Mouse (Mus musculus) forebrain, embryonic 13.5 days (tissue): ENCODE measurements at regions not wholly inside any gene's neighbourhood (a gene's known extent, or its start where the extent isn't known, plus 50 kb on each side); places are given as distances from the start of the nearest gene placed in this dataset.

ENCODE experiments used
- ATAC-seq: fragments of 200-750 bp; cut with Nextera tagmentation; 2 replicates; pipeline ENCODE4 v1.8.0; 2017
- H3K27ac ChIP-seq: fragments of 300-500 bp; sonication (generic); 2 replicates; pipeline ENCODE4 v1.5.1; 2015; ENCODE audit warnings: inconsistent platforms, mild to moderate bottlenecking, moderate library complexity
- H3K27me3 ChIP-seq: fragments of 300-500 bp; sonication (generic); 2 replicates; pipeline ENCODE4 v1.6.1; 2015; ENCODE audit warnings: mild to moderate bottlenecking, inconsistent platforms
- H3K36me3 ChIP-seq: fragments of 300-500 bp; sonication (generic); 2 replicates; pipeline ENCODE4 v1.6.1; 2015; ENCODE audit warnings: mild to moderate bottlenecking, inconsistent platforms; ENCODE audit not compliant: poor library complexity, severe bottlenecking
- H3K4me1 ChIP-seq: fragments of 300-500 bp; sonication (generic); 2 replicates; pipeline ENCODE4 v1.6.1; 2015; ENCODE audit warnings: inconsistent platforms
- H3K4me2 ChIP-seq: fragments of 300-500 bp; sonication (generic); 2 replicates; pipeline ENCODE4 v1.6.1; 2015; ENCODE audit warnings: inconsistent platforms, mild to moderate bottlenecking, moderate library complexity
- H3K4me3 ChIP-seq: fragments of 300-500 bp; sonication (generic); 2 replicates; pipeline ENCODE4 v1.5.1; 2015; ENCODE audit warnings: mild to moderate bottlenecking, inconsistent platforms
- H3K9ac ChIP-seq: fragments of 300-500 bp; sonication (generic); 2 replicates; pipeline ENCODE4 v1.6.1; 2015; ENCODE audit warnings: mild to moderate bottlenecking, inconsistent platforms
- H3K9me3 ChIP-seq: fragments of 300-500 bp; sonication (generic); replicated peaks from 2 replicates; pipeline ENCODE4 v1.6.1; 2016; ENCODE audit warnings: inconsistent platforms
- WGBS: fragments of 180-500 bp; shearing (Covaris S2); methylation state at CpG from one replicate; pipeline ENCODE4 v1.1.7; 2015; 5-methylcytosine and 5-hydroxymethylcytosine counted together

DNA sequence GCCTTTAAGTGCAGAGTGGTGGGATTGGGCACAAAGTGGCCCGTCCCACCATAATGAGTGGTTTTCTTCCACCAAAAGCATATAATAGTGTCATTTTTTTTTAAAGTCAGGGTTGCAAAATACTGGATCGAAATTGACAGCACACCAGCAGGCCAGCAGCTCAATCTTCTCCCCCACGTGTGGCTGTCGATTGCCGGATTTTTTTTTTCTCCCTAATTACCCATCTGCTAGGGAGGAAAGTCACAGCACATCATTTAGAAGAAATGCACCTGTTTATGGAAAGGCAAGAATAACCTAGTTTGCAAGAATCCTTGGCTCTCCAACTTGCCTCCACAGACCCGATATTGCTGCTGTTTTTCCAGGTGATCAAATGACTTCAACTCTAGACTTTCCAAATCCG, 464.9 kb downstream of the Dok5 start:
- no peaks in the 10 kb centered on the region for H3K27me3 ChIP-seq
- WGBS, result 64% methylated on average over 7 of the region's 7 CpGs
- H3K36me3 ChIP-seq, result no peaks in the 10 kb centered on the region
- H3K4me3 ChIP-seq, result no peak overlapping the region
- peaks cover 5% of the 10 kb centered on the region; the same call in 1 of the 2 replicates for H3K9me3 ChIP-seq
- no peak for ATAC-seq
- no peak overlapping the region for H3K27ac ChIP-seq
- H3K4me2 ChIP-seq, result no peak overlapping the region
- H3K9ac ChIP-seq, result no peak overlapping the region
- peaks cover 15% of the 10 kb centered on the region for H3K4me1 ChIP-seq

DNA sequence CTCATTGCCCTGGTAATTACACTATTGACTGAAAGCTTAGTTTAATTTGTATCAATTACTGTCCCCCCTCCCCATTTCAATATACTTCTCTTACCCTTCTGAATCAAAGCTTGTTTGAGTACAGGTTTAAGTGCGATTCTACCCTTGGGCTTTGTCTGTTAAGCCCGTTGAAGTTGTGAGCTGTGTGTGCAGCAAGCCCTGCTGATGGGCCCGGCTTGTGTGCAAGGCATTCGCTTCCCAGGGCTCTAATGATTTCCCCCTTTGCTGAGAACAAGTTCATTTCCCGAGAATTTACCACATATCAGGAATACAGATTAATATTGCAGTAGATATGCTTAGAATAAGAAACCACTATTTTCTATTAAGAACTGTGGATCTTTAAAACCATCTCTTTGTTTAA, 460.6 kb downstream of the Dok5 start:
- WGBS, result 32% methylated on average over 5 of the region's 5 CpGs
- Histone ChIP-seq H3K36me3 (no peaks in the 10 kb centered on the region), H3K4me1 (peaks cover 15% of the 10 kb centered on the region), H3K9me3 (peaks cover 5% of the 10 kb centered on the region; the same call in 1 of the 2 replicates), H3K4me2 (no peak overlapping the region), H3K9ac (no peak overlapping the region), H3K27ac (no peak overlapping the region), H3K27me3 (no peaks in the 10 kb centered on the region), H3K4me3 (no peak overlapping the region)
- ATAC-seq, result no peak
